Comparison of ENCODE assay signal across 12 mouse cellular contexts in the genomic region with DNA sequence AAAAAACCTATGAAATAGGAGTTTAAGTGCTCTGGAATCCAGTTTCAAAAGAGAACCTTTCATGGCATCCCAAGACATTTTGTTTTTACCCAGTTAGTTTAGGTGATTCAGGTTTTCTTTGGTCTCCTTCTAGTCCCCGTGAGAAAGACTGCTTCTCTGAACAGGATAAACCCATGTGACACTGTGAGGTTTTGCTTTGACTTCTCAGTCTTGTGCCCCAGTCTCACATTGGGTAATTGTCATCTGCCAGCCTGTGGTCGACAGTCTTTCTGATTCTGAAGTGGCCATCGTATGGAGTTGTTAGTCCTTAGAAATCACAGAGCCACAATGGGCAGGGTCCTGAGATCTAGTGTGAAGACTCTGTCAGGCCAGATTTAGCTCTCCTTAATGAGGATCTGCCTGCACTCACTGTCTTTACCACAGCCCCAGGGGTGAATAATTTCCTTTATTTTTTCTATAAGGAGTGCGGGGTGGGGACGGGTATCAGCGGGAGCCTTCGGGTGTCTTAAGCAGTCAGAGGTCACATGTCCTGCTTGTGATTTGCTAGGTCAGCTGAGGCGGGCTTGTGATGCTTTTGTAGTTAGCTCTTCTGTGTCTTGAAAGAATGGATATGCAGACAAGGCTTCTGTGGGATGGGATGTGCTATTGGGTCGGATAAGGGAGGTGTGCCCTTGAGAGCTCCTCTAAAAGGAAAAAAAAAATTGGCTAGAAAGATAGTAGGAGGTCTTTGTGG.
DNase-seq lines count a peak whose midpoint lies in the region; ATAC-seq and TF ChIP-seq lines count a peak whose summit lies in the region.
"Had no signal": no experiment of that assay in that cellular context is flagged by ENCODE, and none has a peak within 500 bp of the region (broad histone marks: within the 10 kb centered on the region; RNA-seq: fewer than 3 reads in every experiment).

No protein-coding gene starts in this region.

- no peak overlapping the region for H3K4me3 ChIP-seq in hindbrain, embryonic 12.5 days
- H3K4me3 ChIP-seq in hindbrain, postnatal 0 days (ENCODE audit: low read length) = no peak overlapping the region
- no peak overlapping the region for H3K4me3 ChIP-seq in ES-Bruce4 (ENCODE audit: low read depth, low read length)
- no peak overlapping the region for H3K4me3 ChIP-seq in forebrain, embryonic 14.5 days (ENCODE audit: low read depth, low read length)
- H3K4me3 ChIP-seq in gastrocnemius, adult 2 months = no peak overlapping the region
- H3K4me3 ChIP-seq: heart, embryonic 15.5 days had no signal

- H3K4me2 ChIP-seq in hindbrain, embryonic 12.5 days (replicated peaks) = 0 out of 2 replicates have a peak overlapping the region, but pooled peaks have one; percentile 1
- no peak overlapping the region for H3K4me2 ChIP-seq in hindbrain, postnatal 0 days (ENCODE audit: low read depth, low read length)
- H3K4me2 ChIP-seq in forebrain, embryonic 14.5 days (ENCODE audit: low read length) = no peak overlapping the region
- H3K4me2 ChIP-seq: heart, embryonic 15.5 days had no signal

- 33% methylated on average over 9 of the region's 9 CpGs for WGBS in hindbrain, embryonic 12.5 days
- 30% methylated on average over 9 of the region's 9 CpGs for WGBS in hindbrain, postnatal 0 days
- 19% methylated on average over 9 of the region's 9 CpGs for WGBS in forebrain, embryonic 14.5 days

- TF ChIP-seq EP300 in ES-Bruce4 (IDR thresholded peaks at IDR 0.05; ENCODE audit: insufficient read depth, low read depth, low read length) = peak; percentile 93

- ATAC-seq in hindbrain, embryonic 12.5 days (ENCODE audit: low FRiP score) = no peak
- ATAC-seq in hindbrain, postnatal 0 days = no peak
- no peak for ATAC-seq in forebrain, embryonic 14.5 days
- ATAC-seq in neutrophil, adult 5-6 weeks (ENCODE audit: extremely low read depth, insufficient number of reproducible peaks, low FRiP score, poor library complexity, severe bottlenecking) = 0 out of 2 replicates have a peak, but pooled peaks have one; percentile 23

- peak; percentile 14 for TF ChIP-seq POLR2A in ES-Bruce4 (IDR thresholded peaks at IDR 0.05; ENCODE audit: insufficient read depth, low read length)

- intact Hi-C loops in gastrocnemius, adult 2 months (cut with DNase I) = no loop called here

- H3K27ac ChIP-seq in hindbrain, embryonic 12.5 days = no peak overlapping the region
- no peak overlapping the region for H3K27ac ChIP-seq in hindbrain, postnatal 0 days
- H3K27ac ChIP-seq in ES-Bruce4 (ENCODE audit: insufficient read depth, low read length) = peak overlapping the region; percentile 97
- peak overlapping the region; percentile 28; the same call in 1 of the 2 replicates for H3K27ac ChIP-seq in forebrain, embryonic 14.5 days (ENCODE audit: low read depth, low read length)
- H3K27ac ChIP-seq in gastrocnemius, adult 2 months = no peak overlapping the region

- no peak for DNase-seq in hindbrain, postnatal 0 days (ENCODE audit: low spot score)
- DNase-seq in forebrain, embryonic 14.5 days (ENCODE audit: low spot score) = no peak
- DNase-seq in c-Kit-positive CD71-positive TER-119-positive erythroid progenitor cells, embryonic 14.5 days (ENCODE audit: low spot score) = no peak
- no peak for DNase-seq in kidney, adult 8-10 months
- DNase-seq in gastrocnemius, adult 2 months = no peak
- DNase-seq: cerebellum, postnatal 36 days; kidney, adult 18-20 months had no signal

- H3K9me3 ChIP-seq in hindbrain, embryonic 12.5 days (replicated peaks) = no peaks in the 10 kb centered on the region
- H3K9me3 ChIP-seq in hindbrain, postnatal 0 days (ENCODE audit: low read length) = no peaks in the 10 kb centered on the region
- no peaks in the 10 kb centered on the region for H3K9me3 ChIP-seq in ES-Bruce4 (replicated peaks; ENCODE audit: control insufficient read depth, insufficient read depth, low read length, poor library complexity, severe bottlenecking)
- H3K9me3 ChIP-seq in forebrain, embryonic 14.5 days (replicated peaks; ENCODE audit: control insufficient read depth, low read length) = no peaks in the 10 kb centered on the region
- H3K9me3 ChIP-seq: heart, embryonic 15.5 days had no signal

- H3K27me3 ChIP-seq in hindbrain, embryonic 12.5 days = no peaks in the 10 kb centered on the region
- no peaks in the 10 kb centered on the region for H3K27me3 ChIP-seq in hindbrain, postnatal 0 days (ENCODE audit: insufficient read depth, low read length)
- H3K27me3 ChIP-seq in ES-Bruce4 (ENCODE audit: control insufficient read depth, insufficient read depth, low read length, poor library complexity, severe bottlenecking) = no peaks in the 10 kb centered on the region
- no peaks in the 10 kb centered on the region for H3K27me3 ChIP-seq in forebrain, embryonic 14.5 days (replicated peaks; ENCODE audit: control insufficient read depth, insufficient read depth, low read length)
- H3K27me3 ChIP-seq: heart, embryonic 15.5 days had no signal

- TF ChIP-seq CTCF in hindbrain, postnatal 0 days (IDR thresholded peaks at IDR 0.05; ENCODE audit: low read depth) = no peak
- TF ChIP-seq CTCF in ES-Bruce4 (IDR thresholded peaks at IDR 0.05; ENCODE audit: low read depth, low read length) = no peak
- no peak for TF ChIP-seq CTCF in gastrocnemius, adult 2 months (IDR thresholded peaks at IDR 0.05)

- peaks cover 29% of the 10 kb centered on the region for H3K4me1 ChIP-seq in hindbrain, embryonic 12.5 days
- peaks cover 5% of the 10 kb centered on the region; the same call in 1 of the 2 replicates for H3K4me1 ChIP-seq in hindbrain, postnatal 0 days (ENCODE audit: insufficient read depth, low read length)
- peaks cover 9% of the 10 kb centered on the region for H3K4me1 ChIP-seq in ES-Bruce4 (ENCODE audit: control insufficient read depth, insufficient read depth, low read length)
- peaks cover 20% of the 10 kb centered on the region; the same call in 1 of the 2 replicates for H3K4me1 ChIP-seq in forebrain, embryonic 14.5 days (ENCODE audit: control insufficient read depth, insufficient read depth, low read length)

- no peaks in the 10 kb centered on the region for H3K36me3 ChIP-seq in hindbrain, embryonic 12.5 days
- no peaks in the 10 kb centered on the region for H3K36me3 ChIP-seq in hindbrain, postnatal 0 days (ENCODE audit: insufficient read depth, low read length)
- H3K36me3 ChIP-seq in ES-Bruce4 (ENCODE audit: control insufficient read depth, insufficient read depth, low read length, poor library complexity, severe bottlenecking) = no peaks in the 10 kb centered on the region
- H3K36me3 ChIP-seq in forebrain, embryonic 14.5 days (ENCODE audit: control insufficient read depth, insufficient read depth, low read length) = no peaks in the 10 kb centered on the region
- H3K36me3 ChIP-seq: G1E; heart, embryonic 15.5 days had no signal

- H3K9ac ChIP-seq in hindbrain, embryonic 12.5 days = no peak overlapping the region
- H3K9ac ChIP-seq in hindbrain, postnatal 0 days (replicated peaks; ENCODE audit: low read length) = no peak overlapping the region
- no peak overlapping the region for H3K9ac ChIP-seq in ES-Bruce4 (ENCODE audit: low read depth, poor library complexity, severe bottlenecking)
- no peak overlapping the region for H3K9ac ChIP-seq in forebrain, embryonic 14.5 days (ENCODE audit: low read length)
- H3K9ac ChIP-seq: heart, embryonic 15.5 days had no signal

Comparison
In these comparisons a context has a peak if more than half of its experiments do, and no peak if none do; other contexts are left out.
1. H3K27ac ChIP-seq: peak in ES-Bruce4 (single experiment) and forebrain, embryonic 14.5 days (single experiment); none in hindbrain, embryonic 12.5 days (single experiment), hindbrain, postnatal 0 days (single experiment) and gastrocnemius, adult 2 months (single experiment).